Mouse (Mus musculus) kidney, embryonic 15.5 days (tissue): ENCODE data around the gene Gtsf1. TPM values are rescaled to one million over a fixed set of nuclear protein-coding genes. Genes with fewer than 3 reads are reported as not detected.

Experiments used
- ATAC-seq: fragments of 200-750 bp; cut with Nextera tagmentation; replicated peaks from 2 replicates; pipeline ENCODE4 v1.8.0; 2017; ENCODE audit warnings: moderate TSS enrichment; ENCODE audit not compliant: low FRiP score
- H3K27ac ChIP-seq: fragments of 300-500 bp; sonication (generic); 2 replicates; pipeline ENCODE4 v1.5.1; 2015; ENCODE audit warnings: mild to moderate bottlenecking, inconsistent platforms
- H3K27me3 ChIP-seq: fragments of 300-500 bp; sonication (generic); 2 replicates; pipeline ENCODE4 v1.6.1; 2015; ENCODE audit warnings: inconsistent platforms
- H3K36me3 ChIP-seq: fragments of 300-500 bp; sonication (generic); 2 replicates; pipeline ENCODE4 v1.6.1; 2015; ENCODE audit warnings: inconsistent platforms
- H3K4me1 ChIP-seq: fragments of 300-500 bp; sonication (generic); 2 replicates; pipeline ENCODE4 v1.6.1; 2015; ENCODE audit warnings: inconsistent platforms
- H3K4me2 ChIP-seq: fragments of 300-500 bp; sonication (generic); 2 replicates; pipeline ENCODE4 v1.6.1; 2015; ENCODE audit warnings: moderate library complexity, mild to moderate bottlenecking, inconsistent platforms
- H3K4me3 ChIP-seq: fragments of 300-500 bp; sonication (generic); replicated peaks from 2 replicates; pipeline ENCODE4 v1.5.1; 2015; ENCODE audit warnings: mild to moderate bottlenecking, inconsistent platforms
- H3K9ac ChIP-seq: fragments of 300-500 bp; sonication (generic); 2 replicates; pipeline ENCODE4 v1.6.1; 2015; ENCODE audit warnings: mild to moderate bottlenecking, inconsistent platforms
- H3K9me3 ChIP-seq: fragments of 300-500 bp; sonication (generic); replicated peaks from 2 replicates; pipeline ENCODE4 v1.6.1; 2016; ENCODE audit warnings: inconsistent platforms
- WGBS: fragments of 180-500 bp; shearing (Covaris S2); methylation state at CpG from one replicate; pipeline ENCODE4 v1.1.7; 2015; ENCODE audit warnings: mixed read lengths; 5-methylcytosine and 5-hydroxymethylcytosine counted together
- polyA plus RNA-seq: library from polyadenylated mRNA; unstranded; fragments of >200 nt; fragmentation: Nextera tagmentation; extraction: Ambion mirVana; gene quantifications from 2 replicates; pipeline ENCODE4 v1.2.1, GENCODE M21; 2015

Gene Gtsf1
- polyA plus RNA-seq, 1 experiment from 2014 or later, result not detected

GRCm38 (mm10) chr15:103362333-103362732 lies 67.9 kb downstream of the Gtsf1 start:
- ATAC-seq, result no peak
- H3K9ac ChIP-seq, result no peak overlapping the region
- no peak overlapping the region for H3K4me3 ChIP-seq
- 86% methylated on average over 6 of the region's 7 CpGs for WGBS
- H3K4me2 ChIP-seq, result no peak overlapping the region
- H3K36me3 ChIP-seq, result peaks cover 2% of the 10 kb centered on the region; the same call in 1 of the 2 replicates
- H3K27ac ChIP-seq, result no peak overlapping the region
- H3K9me3 ChIP-seq, result no peaks in the 10 kb centered on the region
- H3K4me1 ChIP-seq, result peaks cover 49% of the 10 kb centered on the region
- no peaks in the 10 kb centered on the region for H3K27me3 ChIP-seq

GRCm38 (mm10) chr15:103361269-103361668 lies 69.0 kb downstream of the Gtsf1 start:
- H3K9me3 ChIP-seq, result no peaks in the 10 kb centered on the region
- no peak overlapping the region for H3K4me2 ChIP-seq
- H3K36me3 ChIP-seq, result peaks cover 12% of the 10 kb centered on the region
- 39% methylated on average over 1 of the region's 1 CpGs for WGBS
- H3K27ac ChIP-seq, result no peak overlapping the region
- ATAC-seq, result no peak
- H3K9ac ChIP-seq, result no peak overlapping the region
- H3K27me3 ChIP-seq, result no peaks in the 10 kb centered on the region
- H3K4me1 ChIP-seq, result peaks cover 42% of the 10 kb centered on the region
- no peak overlapping the region for H3K4me3 ChIP-seq

GRCm38 (mm10) chr15:103359869-103360602 lies 70.2 kb downstream of the Gtsf1 start:
- Histone ChIP-seq H3K4me3 (no peak overlapping the region), H3K4me1 (peaks cover 38% of the 10 kb centered on the region), H3K27me3 (no peaks in the 10 kb centered on the region), H3K9ac (no peak overlapping the region), H3K4me2 (no peak overlapping the region), H3K27ac (peak overlapping the region; percentile 54; the same call in 1 of the 2 replicates), H3K9me3 (no peaks in the 10 kb centered on the region), H3K36me3 (peaks cover 25% of the 10 kb centered on the region)
- ATAC-seq, result no peak
- 88% methylated on average over 5 of the region's 5 CpGs for WGBS

GRCm38 (mm10) chr15:103359122-103359510 lies 71.2 kb downstream of the Gtsf1 start:
- Histone ChIP-seq H3K4me3 (no peak overlapping the region), H3K27ac (peak overlapping the region; percentile 54; the same call in 1 of the 2 replicates), H3K9me3 (no peaks in the 10 kb centered on the region), H3K36me3 (peaks cover 34% of the 10 kb centered on the region), H3K9ac (no peak overlapping the region), H3K27me3 (no peaks in the 10 kb centered on the region), H3K4me2 (no peak overlapping the region), H3K4me1 (peaks cover 29% of the 10 kb centered on the region)
- peak; percentile 1; the same call in 1 of the 2 replicates for ATAC-seq
- 52% methylated on average over 1 of the region's 1 CpGs for WGBS

GRCm38 (mm10) chr15:103358278-103359121 lies 71.8 kb downstream of the Gtsf1 start:
- Histone ChIP-seq H3K4me3 (no peak overlapping the region), H3K36me3 (peaks cover 40% of the 10 kb centered on the region), H3K9ac (no peak overlapping the region), H3K9me3 (no peaks in the 10 kb centered on the region), H3K4me2 (no peak overlapping the region), H3K27me3 (no peaks in the 10 kb centered on the region), H3K27ac (peak overlapping the region; percentile 54), H3K4me1 (peaks cover 28% of the 10 kb centered on the region)
- 31% methylated on average over 4 of the region's 4 CpGs for WGBS
- peak; percentile 58 for ATAC-seq

- no peaks in the 10 kb centered on the region for H3K9me3 ChIP-seq
- H3K4me3 ChIP-seq, result no peak overlapping the region
- WGBS, result 82% methylated on average over 4 of the region's 4 CpGs
- H3K4me1 ChIP-seq, result peaks cover 25% of the 10 kb centered on the region
- peak overlapping the region; percentile 54 for H3K27ac ChIP-seq
- H3K36me3 ChIP-seq, result peaks cover 45% of the 10 kb centered on the region
- ATAC-seq, result no peak
- H3K9ac ChIP-seq, result no peak overlapping the region
- no peaks in the 10 kb centered on the region for H3K27me3 ChIP-seq
- H3K4me2 ChIP-seq, result no peak overlapping the region
Observed at GRCm38 (mm10) chr15:103357817-103358216, 72.5 kb downstream of the Gtsf1 start.

- Histone ChIP-seq H3K9ac (no peak overlapping the region), H3K4me3 (no peak overlapping the region), H3K36me3 (peaks cover 60% of the 10 kb centered on the region), H3K27me3 (no peaks in the 10 kb centered on the region), H3K4me2 (no peak overlapping the region), H3K4me1 (peaks cover 14% of the 10 kb centered on the region), H3K27ac (no peak overlapping the region), H3K9me3 (no peaks in the 10 kb centered on the region)
- 67% methylated on average over 4 of the region's 4 CpGs for WGBS
- no peak for ATAC-seq
Observed at GRCm38 (mm10) chr15:103356130-103356529, 74.1 kb downstream of the Gtsf1 start.

- ATAC-seq, result no peak
- Histone ChIP-seq H3K36me3 (peaks cover 67% of the 10 kb centered on the region), H3K4me1 (peaks cover 13% of the 10 kb centered on the region), H3K27ac (no peak overlapping the region), H3K9me3 (no peaks in the 10 kb centered on the region), H3K9ac (no peak overlapping the region), H3K4me3 (no peak overlapping the region), H3K4me2 (no peak overlapping the region), H3K27me3 (no peaks in the 10 kb centered on the region)
- 69% methylated on average over 4 of the region's 4 CpGs for WGBS
Observed at GRCm38 (mm10) chr15:103355420-103355819, 74.8 kb downstream of the Gtsf1 start.

GRCm38 (mm10) chr15:103354690-103355089 lies 75.6 kb downstream of the Gtsf1 start:
- H3K9me3 ChIP-seq, result no peaks in the 10 kb centered on the region
- 100% methylated on average over 2 of the region's 2 CpGs for WGBS

GRCm38 (mm10) chr15:103353511-103354256 lies 76.6 kb downstream of the Gtsf1 start:
- H3K4me2 ChIP-seq, result no peak overlapping the region
- WGBS, result 90% methylated on average over 11 of the region's 11 CpGs
- peaks cover 84% of the 10 kb centered on the region for H3K36me3 ChIP-seq
- H3K27ac ChIP-seq, result no peak overlapping the region
- peaks cover 3% of the 10 kb centered on the region; the same call in 1 of the 2 replicates for H3K4me1 ChIP-seq
- no peak overlapping the region for H3K4me3 ChIP-seq
- no peak for ATAC-seq
- H3K27me3 ChIP-seq, result no peaks in the 10 kb centered on the region
- H3K9ac ChIP-seq, result no peak overlapping the region
- H3K9me3 ChIP-seq, result no peaks in the 10 kb centered on the region

More at GRCm38 (mm10) chr15:103354690-103355089, 75.6 kb downstream of the Gtsf1 start:
- Histone ChIP-seq H3K4me2 (no peak overlapping the region), H3K36me3 (peaks cover 74% of the 10 kb centered on the region), H3K9ac (no peak overlapping the region), H3K4me1 (peaks cover 13% of the 10 kb centered on the region), H3K27me3 (no peaks in the 10 kb centered on the region), H3K4me3 (no peak overlapping the region), H3K27ac (no peak overlapping the region)
- no peak for ATAC-seq

- 33% methylated on average over 4 of the region's 4 CpGs for WGBS
- no peak for ATAC-seq
- Histone ChIP-seq H3K36me3 (peaks cover 91% of the 10 kb centered on the region), H3K9me3 (no peaks in the 10 kb centered on the region), H3K27ac (no peak overlapping the region), H3K27me3 (no peaks in the 10 kb centered on the region), H3K9ac (no peak overlapping the region), H3K4me3 (no peak overlapping the region), H3K4me1 (no peaks in the 10 kb centered on the region), H3K4me2 (no peak overlapping the region)
Observed at GRCm38 (mm10) chr15:103352856-103353255, 77.4 kb downstream of the Gtsf1 start.
